Mouse (Mus musculus): ENCODE measurements around the gene Exoc3l. TPM values are rescaled to one million over a fixed set of nuclear protein-coding genes. Genes with fewer than 3 reads are reported as not detected.

The Exoc3l gene
- polyA plus RNA-seq, 1 experiment from 2014 or later: 6.0 TPM

DNA sequence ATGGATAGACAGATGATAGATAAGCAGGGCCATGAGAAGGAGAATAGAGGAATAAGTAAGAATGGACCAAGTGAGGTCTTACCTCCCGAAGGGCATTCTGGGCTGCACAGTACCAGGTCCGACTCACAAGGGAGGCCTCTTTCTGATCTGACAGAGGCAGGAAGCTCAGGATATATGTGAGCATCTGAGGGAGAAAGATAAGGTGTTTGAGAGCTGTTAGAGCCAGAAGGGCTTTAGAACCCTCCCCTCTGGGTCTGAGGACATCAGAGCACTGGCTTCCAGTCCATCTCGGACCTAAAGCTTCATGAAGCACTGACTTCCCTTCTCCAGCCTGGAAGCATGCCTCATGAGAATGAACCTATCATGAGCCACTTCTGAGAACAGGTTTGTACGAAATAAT lies 27.3 kb upstream of the Exoc3l start:
- Histone ChIP-seq H3K9me3 (ENCODE audit: control insufficient read depth, low read length) (no peaks in the 10 kb centered on the region), H3K4me2 (replicated peaks; ENCODE audit: low read depth, low read length) (no peak overlapping the region), H3K36me3 (ENCODE audit: control insufficient read depth, insufficient read depth, low read length) (0 out of 2 replicates have a peak, but pooled peaks cover 3% of the 10 kb centered on the region), H3K27me3 (ENCODE audit: control insufficient read depth, insufficient read depth, low read length) (no peaks in the 10 kb centered on the region), H3K4me1 (replicated peaks; ENCODE audit: control insufficient read depth, insufficient read depth, low read length) (peaks cover 6% of the 10 kb centered on the region; the same call in 1 of the 2 replicates), H3K27ac (ENCODE audit: low read depth, low read length) (no peak overlapping the region), H3K4me3 (ENCODE audit: low read depth, low read length) (no peak overlapping the region), H3K9ac (ENCODE audit: low read depth, low read length) (no peak overlapping the region)
- ATAC-seq (ENCODE audit: low FRiP score): no peak
- whole genome bisulfite sequencing: 88% methylated on average over 4 of the region's 4 CpGs
- DNase-seq (ENCODE audit: low spot score): no peak

DNA sequence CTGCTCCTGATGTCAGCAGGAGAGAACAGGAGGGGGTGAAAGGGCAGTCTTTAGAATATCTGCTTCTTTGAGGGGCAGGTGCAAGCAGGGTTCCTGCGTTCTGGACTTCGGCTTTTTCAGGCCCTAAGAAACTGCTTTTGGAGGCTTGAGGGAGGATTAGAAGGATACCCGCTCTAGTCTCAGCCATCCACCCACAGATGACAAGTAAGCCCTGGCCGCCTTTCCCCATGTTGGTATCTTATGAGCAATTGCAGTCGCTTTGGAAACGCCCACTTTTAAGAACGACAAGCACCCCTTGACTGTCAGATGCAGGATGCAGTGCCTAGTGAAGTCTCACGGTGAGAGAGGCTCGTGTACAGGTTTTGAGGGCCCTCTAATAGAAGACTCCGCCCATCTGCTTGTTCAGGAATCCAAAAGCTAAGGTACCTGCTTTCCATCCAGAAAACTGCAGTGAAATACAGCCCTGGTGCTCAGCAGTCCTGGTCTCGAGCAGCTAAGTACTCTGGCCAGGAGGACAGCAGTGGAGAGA lies 22.8 kb upstream of the Exoc3l start:
- WGBS: 88% methylated on average over 11 of the region's 11 CpGs
- Histone ChIP-seq H3K27ac (ENCODE audit: low read depth, low read length) (no peak overlapping the region), H3K9ac (ENCODE audit: low read depth, low read length) (no peak overlapping the region), H3K36me3 (ENCODE audit: control insufficient read depth, insufficient read depth, low read length) (0 out of 2 replicates have a peak, but pooled peaks cover 2% of the 10 kb centered on the region), H3K27me3 (ENCODE audit: control insufficient read depth, insufficient read depth, low read length) (no peaks in the 10 kb centered on the region), H3K4me2 (replicated peaks; ENCODE audit: low read depth, low read length) (no peak overlapping the region), H3K4me1 (replicated peaks; ENCODE audit: control insufficient read depth, insufficient read depth, low read length) (no peaks in the 10 kb centered on the region), H3K4me3 (ENCODE audit: low read depth, low read length) (no peak overlapping the region), H3K9me3 (ENCODE audit: control insufficient read depth, low read length) (no peaks in the 10 kb centered on the region)
- DNase-seq (ENCODE audit: low spot score) (no peak), ATAC-seq (ENCODE audit: low FRiP score) (no peak)

DNA sequence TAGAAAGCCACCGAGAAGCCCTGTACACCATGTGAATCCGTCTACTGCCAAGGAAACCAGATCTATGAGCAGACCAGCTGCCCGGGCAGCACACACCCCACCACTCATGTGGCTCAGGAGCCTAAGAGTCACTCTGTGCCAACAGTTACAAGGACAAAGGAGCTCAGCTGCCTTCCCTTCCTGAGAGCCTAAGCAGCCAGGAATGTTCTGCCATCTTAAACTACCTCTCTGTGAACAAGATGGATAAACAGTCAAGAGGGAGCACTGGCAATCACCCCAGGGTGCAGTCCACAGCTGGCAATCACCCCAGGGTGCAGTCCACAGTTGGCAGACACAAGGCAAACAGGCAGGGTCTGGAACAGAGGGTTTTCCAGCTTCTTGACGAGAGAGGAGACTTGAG lies 22.0 kb upstream of the Exoc3l start:
- no peak for ATAC-seq (ENCODE audit: low FRiP score)

DNA sequence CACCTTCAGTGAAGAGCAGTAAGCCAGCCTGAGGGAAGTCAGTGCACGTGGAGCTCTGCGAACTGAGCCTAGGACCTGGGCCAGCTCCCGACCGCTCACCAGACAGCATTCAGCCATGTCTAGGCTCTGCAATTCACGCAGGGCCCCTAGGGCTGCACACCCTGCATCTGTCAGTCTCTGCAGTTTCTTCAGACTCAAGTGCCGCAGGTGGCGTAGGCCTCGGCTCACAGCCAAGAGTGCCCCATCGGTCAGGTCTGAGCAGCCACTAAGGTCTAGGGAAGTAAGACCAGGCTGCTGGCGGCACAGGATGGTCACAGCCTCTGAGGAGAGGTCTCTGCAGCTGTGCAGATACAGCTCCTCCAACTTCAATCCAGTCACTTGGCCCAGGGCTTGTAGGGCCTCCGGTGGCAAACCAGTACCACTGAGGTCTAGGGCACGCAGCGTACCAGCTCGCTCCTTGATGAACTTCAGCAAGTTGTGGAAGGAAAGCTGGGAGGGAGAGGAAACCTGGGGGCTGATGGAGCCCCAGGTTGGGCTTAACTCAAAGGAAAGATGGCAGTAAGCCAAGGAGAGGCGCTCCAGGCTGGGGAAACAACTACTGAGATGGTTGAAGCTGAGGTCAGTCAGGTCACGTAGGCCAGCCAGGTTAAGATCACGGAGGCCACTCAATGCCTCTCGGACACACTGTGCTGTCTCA lies 19.3 kb upstream of the Exoc3l start:
- no peak overlapping the region for H3K27ac ChIP-seq (ENCODE audit: low read depth, low read length)
- H3K4me3 ChIP-seq (ENCODE audit: low read depth, low read length): no peak overlapping the region
- DNase-seq (ENCODE audit: low spot score): no peak
- no peak for ATAC-seq (ENCODE audit: low FRiP score)
- H3K36me3 ChIP-seq (ENCODE audit: control insufficient read depth, insufficient read depth, low read length): 0 out of 2 replicates have a peak, but pooled peaks cover 2% of the 10 kb centered on the region
- no peaks in the 10 kb centered on the region for H3K9me3 ChIP-seq (ENCODE audit: control insufficient read depth, low read length)
- no peak overlapping the region for H3K9ac ChIP-seq (ENCODE audit: low read depth, low read length)
- H3K4me2 ChIP-seq (replicated peaks; ENCODE audit: low read depth, low read length): no peak overlapping the region
- no peaks in the 10 kb centered on the region for H3K4me1 ChIP-seq (replicated peaks; ENCODE audit: control insufficient read depth, insufficient read depth, low read length)
- H3K27me3 ChIP-seq (ENCODE audit: control insufficient read depth, insufficient read depth, low read length): no peaks in the 10 kb centered on the region
- WGBS: 91% methylated on average over 18 of the region's 18 CpGs

More for the DNA sequence above, 22.0 kb upstream of the Exoc3l start:
- Histone ChIP-seq H3K4me2 (replicated peaks; ENCODE audit: low read depth, low read length) (no peak overlapping the region), H3K9me3 (ENCODE audit: control insufficient read depth, low read length) (no peaks in the 10 kb centered on the region), H3K27me3 (ENCODE audit: control insufficient read depth, insufficient read depth, low read length) (no peaks in the 10 kb centered on the region), H3K9ac (ENCODE audit: low read depth, low read length) (no peak overlapping the region), H3K4me3 (ENCODE audit: low read depth, low read length) (no peak overlapping the region), H3K27ac (ENCODE audit: low read depth, low read length) (no peak overlapping the region), H3K36me3 (ENCODE audit: control insufficient read depth, insufficient read depth, low read length) (0 out of 2 replicates have a peak, but pooled peaks cover 2% of the 10 kb centered on the region), H3K4me1 (replicated peaks; ENCODE audit: control insufficient read depth, insufficient read depth, low read length) (no peaks in the 10 kb centered on the region)
- WGBS: 92% methylated on average over 4 of the region's 4 CpGs
- no peak for DNase-seq (ENCODE audit: low spot score)

GRCm38 (mm10) chr8:105313622-105314402 lies 17.9 kb upstream of the Exoc3l start:
- Histone ChIP-seq H3K27me3 (ENCODE audit: control insufficient read depth, insufficient read depth, low read length) (no peaks in the 10 kb centered on the region), H3K4me2 (replicated peaks; ENCODE audit: low read depth, low read length) (no peak overlapping the region), H3K4me3 (ENCODE audit: low read depth, low read length) (no peak overlapping the region), H3K9me3 (ENCODE audit: control insufficient read depth, low read length) (no peaks in the 10 kb centered on the region), H3K4me1 (replicated peaks; ENCODE audit: control insufficient read depth, insufficient read depth, low read length) (no peaks in the 10 kb centered on the region), H3K27ac (ENCODE audit: low read depth, low read length) (no peak overlapping the region), H3K9ac (ENCODE audit: low read depth, low read length) (no peak overlapping the region), H3K36me3 (ENCODE audit: control insufficient read depth, insufficient read depth, low read length) (0 out of 2 replicates have a peak, but pooled peaks cover 2% of the 10 kb centered on the region)
- DNase-seq (ENCODE audit: low spot score) (no peak), ATAC-seq (ENCODE audit: low FRiP score) (0 out of 2 replicates have a peak, but pooled peaks have one; percentile 27)
- WGBS: 85% methylated on average over 9 of the region's 9 CpGs

GRCm38 (mm10) chr8:105312891-105313481 lies 17.1 kb upstream of the Exoc3l start:
- WGBS: 93% methylated on average over 8 of the region's 8 CpGs
- DNase-seq (ENCODE audit: low spot score): no peak
- H3K4me2 ChIP-seq (replicated peaks; ENCODE audit: low read depth, low read length): no peak overlapping the region
- no peaks in the 10 kb centered on the region for H3K4me1 ChIP-seq (replicated peaks; ENCODE audit: control insufficient read depth, insufficient read depth, low read length)
- H3K4me3 ChIP-seq (ENCODE audit: low read depth, low read length): no peak overlapping the region
- ATAC-seq (ENCODE audit: low FRiP score): no peak
- 0 out of 2 replicates have a peak, but pooled peaks cover 2% of the 10 kb centered on the region for H3K36me3 ChIP-seq (ENCODE audit: control insufficient read depth, insufficient read depth, low read length)
- no peak overlapping the region for H3K27ac ChIP-seq (ENCODE audit: low read depth, low read length)
- H3K9me3 ChIP-seq (ENCODE audit: control insufficient read depth, low read length): no peaks in the 10 kb centered on the region
- H3K9ac ChIP-seq (ENCODE audit: low read depth, low read length): no peak overlapping the region
- no peaks in the 10 kb centered on the region for H3K27me3 ChIP-seq (ENCODE audit: control insufficient read depth, insufficient read depth, low read length)

GRCm38 (mm10) chr8:105311718-105312117 lies 15.8 kb upstream of the Exoc3l start:
- H3K9me3 ChIP-seq (ENCODE audit: control insufficient read depth, low read length): no peaks in the 10 kb centered on the region
- H3K36me3 ChIP-seq (ENCODE audit: control insufficient read depth, insufficient read depth, low read length): 0 out of 2 replicates have a peak, but pooled peaks cover 5% of the 10 kb centered on the region

DNA sequence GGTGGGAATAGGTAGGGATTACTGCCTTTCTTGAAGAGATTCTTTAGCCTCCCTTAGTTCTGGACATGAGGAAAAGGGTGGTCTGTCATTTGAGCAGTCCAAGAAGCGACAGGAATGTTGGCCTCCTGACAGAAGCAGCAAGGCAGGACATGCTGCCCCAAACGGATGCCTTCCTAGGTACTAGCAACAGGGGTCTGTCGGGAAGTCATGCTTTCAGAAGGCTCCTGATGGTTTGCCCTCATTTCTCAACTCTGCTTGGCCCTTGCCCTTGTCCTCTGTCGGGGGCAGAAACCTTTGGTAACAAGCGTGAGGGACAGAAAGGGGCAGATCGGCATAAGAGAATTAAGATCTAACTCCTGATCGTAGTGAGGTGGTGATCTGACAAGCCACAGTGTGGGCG lies 14.2 kb upstream of the Exoc3l start:
- WGBS: 86% methylated on average over 8 of the region's 8 CpGs
- Histone ChIP-seq H3K9ac (ENCODE audit: low read depth, low read length) (no peak overlapping the region), H3K27me3 (ENCODE audit: control insufficient read depth, insufficient read depth, low read length) (no peaks in the 10 kb centered on the region), H3K36me3 (ENCODE audit: control insufficient read depth, insufficient read depth, low read length) (0 out of 2 replicates have a peak, but pooled peaks cover 5% of the 10 kb centered on the region), H3K27ac (ENCODE audit: low read depth, low read length) (no peak overlapping the region), H3K4me3 (ENCODE audit: low read depth, low read length) (no peak overlapping the region), H3K9me3 (ENCODE audit: control insufficient read depth, low read length) (no peaks in the 10 kb centered on the region), H3K4me1 (replicated peaks; ENCODE audit: control insufficient read depth, insufficient read depth, low read length) (no peaks in the 10 kb centered on the region), H3K4me2 (replicated peaks; ENCODE audit: low read depth, low read length) (no peak overlapping the region)
- DNase-seq (ENCODE audit: low spot score) (no peak), ATAC-seq (ENCODE audit: low FRiP score) (no peak)

More at GRCm38 (mm10) chr8:105311718-105312117, 15.8 kb upstream of the Exoc3l start:
- DNase-seq (ENCODE audit: low spot score): no peak
- WGBS: 94% methylated on average over 1 of the region's 1 CpGs
- no peaks in the 10 kb centered on the region for H3K27me3 ChIP-seq (ENCODE audit: control insufficient read depth, insufficient read depth, low read length)
- H3K4me3 ChIP-seq (ENCODE audit: low read depth, low read length): no peak overlapping the region
- no peak overlapping the region for H3K4me2 ChIP-seq (replicated peaks; ENCODE audit: low read depth, low read length)
- no peaks in the 10 kb centered on the region for H3K4me1 ChIP-seq (replicated peaks; ENCODE audit: control insufficient read depth, insufficient read depth, low read length)
- no peak overlapping the region for H3K9ac ChIP-seq (ENCODE audit: low read depth, low read length)
- no peak for ATAC-seq (ENCODE audit: low FRiP score)
- H3K27ac ChIP-seq (ENCODE audit: low read depth, low read length): no peak overlapping the region
